Mouse (Mus musculus) kidney, postnatal 36 days (tissue): ENCODE measurements around the gene Fancf.
A peak's percentile ranks its signal among the peaks of the same experiment; 100 is the strongest.

Experiments used
- DNase-seq, 2 experiments: peaks; one replicate each; pipeline ENCODE4 v3.0.0; 2021 to 2022; ENCODE audit warnings: mixed read lengths in 2 of 2

Fancf gene

DNA sequence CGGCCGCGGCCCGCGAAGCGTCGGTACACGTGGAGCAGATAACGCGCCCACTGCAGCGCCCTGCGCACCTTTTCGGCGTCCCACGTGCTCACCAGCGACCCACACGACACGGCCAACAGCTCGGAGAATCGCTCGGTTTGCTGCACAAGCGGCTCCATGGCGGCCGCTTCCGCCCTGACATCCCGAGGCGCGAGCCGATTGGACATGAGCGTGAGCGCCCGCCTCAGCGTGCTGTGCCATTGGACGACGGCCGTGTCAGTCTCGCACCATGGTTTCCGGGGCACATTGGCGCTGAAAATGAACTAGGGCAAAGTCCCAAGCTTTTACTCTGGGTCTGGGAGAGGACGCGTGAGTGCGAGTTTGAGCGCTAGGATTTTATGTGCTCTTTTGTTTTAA lies at the start of gene Fancf:
Gene Fancf, minus strand, starts transcription at position 171 of the 396 bp plus-strand sequence.
- peak; percentile 98 for DNase-seq

DNA sequence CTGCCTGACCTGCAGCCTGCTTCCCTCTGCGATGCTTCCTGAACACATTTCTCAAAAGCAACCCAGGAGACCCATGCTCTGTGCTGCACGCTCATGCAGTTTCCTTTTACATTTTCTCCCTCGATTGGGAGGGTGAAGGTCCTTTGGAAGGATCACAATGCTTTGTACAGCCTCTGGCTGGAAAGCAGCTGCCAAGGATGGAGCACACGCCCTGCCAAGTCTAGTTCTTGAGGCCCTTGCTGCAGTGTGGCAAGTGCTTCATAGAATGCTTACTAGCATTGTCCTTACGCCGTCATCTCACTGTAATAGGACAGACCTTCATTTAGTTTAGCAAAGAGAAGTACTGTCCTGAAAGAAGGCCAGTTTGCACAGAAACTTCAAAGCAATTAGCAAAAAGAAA lies 37.0 kb upstream of the Fancf start:
- DNase-seq: no peak

DNA sequence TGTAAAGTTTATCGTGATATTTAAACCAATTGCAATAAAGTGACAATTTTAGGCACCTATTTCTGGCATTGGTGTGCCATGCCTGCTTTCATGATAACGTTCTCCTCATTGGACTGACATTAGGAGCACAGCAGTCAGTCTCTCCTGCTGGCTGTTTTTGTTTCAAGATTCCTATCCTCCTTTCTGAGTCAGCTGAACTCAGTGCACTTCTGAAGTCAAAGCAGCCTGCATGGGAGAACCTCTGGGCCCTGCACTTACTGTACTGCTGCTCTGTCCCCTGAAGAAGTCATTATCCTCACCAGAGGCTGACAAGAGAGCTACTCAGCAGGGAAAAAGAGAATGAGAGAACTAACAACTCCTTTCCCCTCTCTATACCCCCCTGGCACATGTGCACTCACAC lies 32.9 kb upstream of the Fancf start:
- no peak for DNase-seq

DNA sequence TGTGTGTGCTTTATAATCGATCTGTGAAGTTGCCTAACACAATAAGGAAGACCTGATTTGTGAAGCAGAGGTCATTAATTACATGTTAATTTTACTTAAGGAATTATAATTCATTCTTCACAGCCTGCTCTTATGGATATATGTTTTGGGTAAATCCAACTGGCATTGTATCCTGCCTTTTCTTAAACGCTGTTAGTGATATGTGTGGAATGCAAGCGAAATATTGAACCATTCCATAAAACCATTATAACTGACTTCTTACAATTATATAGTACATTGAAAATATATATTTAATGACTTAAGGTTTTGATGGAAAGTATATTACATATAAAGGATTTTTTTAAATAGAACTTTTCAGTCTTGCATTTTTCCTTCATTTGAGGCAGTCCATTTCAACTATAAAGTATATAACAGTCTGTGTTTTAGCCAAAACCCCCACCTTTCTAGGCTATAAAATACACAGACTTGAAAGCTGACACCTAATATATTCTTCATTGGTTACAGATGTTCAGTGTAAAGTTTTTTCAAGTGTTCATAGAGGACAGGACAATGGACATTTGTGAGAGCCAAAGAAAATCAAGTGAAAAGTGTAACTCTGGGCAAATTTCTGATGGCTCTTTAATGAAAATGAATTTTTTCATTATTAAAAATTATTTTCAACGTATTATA lies 32.2 kb upstream of the Fancf start:
- no peak for DNase-seq

DNA sequence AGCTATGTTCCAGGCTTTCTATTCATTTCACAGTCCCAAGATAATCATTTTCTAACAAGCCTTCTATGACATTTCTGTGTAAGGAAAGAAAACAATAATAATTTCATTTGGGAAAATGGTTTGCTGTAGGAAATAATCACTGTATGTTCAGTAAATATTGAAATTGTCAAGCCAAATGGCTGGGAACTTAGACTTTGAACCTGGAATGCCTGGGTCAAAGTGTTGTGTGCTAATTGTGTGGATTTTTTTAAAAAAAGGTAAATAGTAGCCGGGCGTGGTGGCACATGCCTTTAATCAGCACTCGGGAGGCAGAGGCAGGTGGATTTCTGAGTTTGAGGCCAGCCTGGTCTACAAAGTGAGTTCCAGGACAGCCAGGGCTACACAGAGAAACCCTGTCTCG lies 30.9 kb upstream of the Fancf start:
- no peak for DNase-seq

DNA sequence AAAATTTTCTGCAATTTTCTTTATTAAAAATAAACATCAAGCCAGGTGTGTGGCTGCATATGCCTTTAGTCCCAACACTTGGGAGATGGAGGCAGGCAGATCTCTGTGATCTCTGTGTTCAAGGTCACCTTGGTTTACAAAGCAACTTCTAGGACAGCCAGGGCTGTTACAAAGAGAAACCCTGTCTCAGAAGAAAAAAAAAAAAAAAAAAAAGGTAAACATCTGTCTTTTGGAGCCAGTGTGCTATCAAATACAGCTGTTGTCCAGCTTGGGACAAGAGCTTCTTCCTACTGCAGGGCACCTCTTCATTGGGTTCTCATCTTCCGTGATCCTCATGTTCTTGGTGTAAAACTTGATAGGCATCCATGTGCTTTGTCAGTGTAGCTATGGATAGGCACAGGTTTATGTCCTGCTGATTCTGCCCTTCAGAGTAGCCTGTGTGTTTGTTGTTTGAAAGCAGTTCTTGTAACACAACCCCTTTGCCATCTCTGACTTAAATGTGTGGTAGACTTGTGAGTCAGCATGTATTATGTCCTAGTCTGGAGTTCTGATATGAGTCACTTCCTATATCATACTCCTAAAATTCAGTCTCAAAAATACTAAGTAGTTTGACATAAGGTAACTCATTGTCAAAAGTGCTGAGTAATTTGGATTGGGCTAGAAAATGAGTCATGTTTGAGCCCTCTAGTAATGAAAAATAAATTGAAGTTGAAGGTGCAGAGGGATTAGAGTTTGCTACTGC lies 30.3 kb upstream of the Fancf start:
- no peak for DNase-seq

DNA sequence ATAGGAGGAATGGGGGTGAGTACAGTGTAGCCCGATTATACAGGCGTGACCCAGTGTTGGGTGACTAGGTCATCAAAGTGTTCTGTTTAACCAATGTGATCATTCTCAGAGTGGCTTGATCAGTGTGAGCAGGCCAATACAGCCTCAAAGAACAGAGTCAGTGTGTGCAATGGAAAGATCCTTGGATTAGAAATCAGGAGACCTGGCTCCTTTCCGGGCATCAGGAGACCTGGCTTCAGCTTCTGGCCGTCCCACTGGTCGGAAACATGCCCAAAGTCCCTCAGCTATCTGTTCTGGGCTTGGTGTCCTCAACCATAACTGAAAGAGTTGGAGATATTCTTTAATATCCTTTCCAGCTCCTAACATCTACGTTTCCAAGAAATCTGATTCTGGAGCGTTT lies 27.5 kb upstream of the Fancf start:
- DNase-seq: peak; percentile 40 to 58

DNA sequence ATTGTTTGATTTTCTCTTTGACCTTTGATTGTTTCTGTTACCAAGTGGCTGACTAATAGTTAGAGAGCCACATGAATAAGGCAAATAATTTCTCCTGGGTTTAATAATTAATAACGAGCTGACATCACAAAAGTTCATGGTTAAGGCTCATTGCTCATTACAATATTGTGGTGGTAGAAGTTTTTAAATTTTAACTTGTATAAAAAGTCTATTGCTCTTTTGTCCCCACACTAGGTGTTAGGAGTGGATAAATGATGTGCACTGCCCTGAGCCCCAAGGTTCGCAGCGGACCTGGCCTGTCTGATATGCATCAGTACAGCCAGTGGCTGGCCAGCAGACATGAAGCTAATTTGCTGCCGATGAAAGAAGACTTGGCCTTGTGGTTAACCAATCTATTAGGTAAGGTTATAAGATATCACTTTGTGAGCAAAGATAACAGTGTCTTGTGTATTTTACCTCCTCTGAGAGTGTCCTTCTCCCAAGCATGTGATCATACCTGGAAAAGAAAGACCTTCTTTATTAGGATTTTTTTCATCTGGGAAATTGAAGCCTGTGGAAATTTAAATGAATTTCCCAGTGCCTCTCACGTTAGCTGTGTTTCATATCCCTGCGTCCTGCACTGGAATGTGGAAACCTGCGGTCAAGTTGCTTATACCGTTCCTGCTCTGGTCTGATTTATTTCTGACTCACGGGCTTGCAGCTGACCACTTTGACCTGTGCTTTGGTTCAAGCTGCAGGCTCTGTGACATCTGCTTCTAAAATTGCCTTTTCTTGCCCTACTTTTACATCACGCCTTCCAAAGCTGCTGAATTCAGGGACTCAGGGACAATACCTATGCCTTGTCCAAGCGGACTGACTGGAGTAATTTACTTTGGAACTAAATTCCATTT lies 25.9 kb upstream of the Fancf start:
- DNase-seq: peak; percentile 75 to 78

DNA sequence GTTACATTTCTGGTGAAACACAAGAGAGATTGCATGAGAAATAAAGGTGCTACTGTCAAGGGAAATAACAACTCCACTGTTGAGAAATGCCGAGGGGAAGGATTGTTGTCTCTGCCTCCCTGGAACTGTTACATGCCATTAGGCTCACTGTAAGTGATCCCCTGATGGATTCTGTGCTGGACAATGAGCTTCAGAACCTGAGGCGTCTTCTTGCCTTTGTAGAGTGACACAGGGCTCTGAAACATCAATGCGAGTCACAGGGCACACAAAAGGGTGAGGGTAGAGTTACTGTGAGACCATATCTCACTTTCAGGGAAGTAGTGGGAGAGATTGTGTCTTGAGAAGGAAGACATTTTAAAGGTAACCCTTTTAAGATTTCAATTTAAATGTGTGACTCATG lies 23.3 kb upstream of the Fancf start:
- no peak for DNase-seq

DNA sequence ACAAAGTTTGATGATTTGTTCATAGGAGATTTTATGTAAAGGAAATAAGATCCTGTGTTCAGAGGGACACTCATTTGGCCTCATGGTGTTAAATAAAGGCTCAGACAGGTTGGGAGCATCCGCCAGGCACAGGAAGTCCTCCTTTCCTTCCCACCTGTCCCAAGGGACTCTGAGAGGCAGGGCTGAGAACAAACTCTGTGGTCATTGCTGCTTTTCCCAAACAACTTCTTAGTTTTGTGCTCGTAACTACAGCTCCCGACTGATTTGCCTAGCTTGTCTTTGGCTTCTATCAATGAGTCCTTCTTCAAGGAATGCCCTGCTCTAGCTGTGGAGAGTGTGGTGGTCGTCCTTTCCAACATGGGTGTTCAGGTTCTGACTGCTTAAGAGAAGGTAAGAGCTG lies 18.1 kb upstream of the Fancf start:
- no peak for DNase-seq

DNA sequence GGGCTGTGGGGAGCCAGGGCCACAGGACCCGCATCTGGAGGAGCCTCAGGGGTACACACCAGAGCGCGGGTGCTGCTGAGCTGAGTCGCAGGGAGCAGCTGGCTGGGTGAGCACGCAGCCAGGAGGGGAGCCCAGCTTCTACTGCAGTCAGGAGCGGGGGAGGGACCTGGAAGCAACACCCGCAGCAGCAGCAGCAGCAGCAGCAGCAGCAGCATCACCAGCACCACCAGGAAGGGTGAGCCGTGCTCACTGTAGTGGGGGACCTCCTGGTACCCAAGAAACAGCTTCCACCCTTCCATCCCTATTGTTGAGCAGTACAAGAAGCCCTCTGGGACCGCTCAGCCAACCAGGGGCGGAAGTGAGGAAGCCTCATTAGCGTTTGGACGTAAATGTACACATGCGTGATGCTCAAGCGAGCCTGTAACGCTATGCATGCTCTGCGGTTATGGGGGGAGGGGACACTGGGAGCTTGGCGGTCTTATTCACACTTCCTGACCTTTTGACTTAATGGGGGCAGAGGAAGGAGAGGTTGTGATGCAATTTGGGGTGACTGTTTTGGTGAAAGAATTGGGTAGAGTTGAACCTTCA lies 17.2 kb upstream of the Fancf start:
- DNase-seq: peak in 1 of 2 experiments; percentile 36

DNA sequence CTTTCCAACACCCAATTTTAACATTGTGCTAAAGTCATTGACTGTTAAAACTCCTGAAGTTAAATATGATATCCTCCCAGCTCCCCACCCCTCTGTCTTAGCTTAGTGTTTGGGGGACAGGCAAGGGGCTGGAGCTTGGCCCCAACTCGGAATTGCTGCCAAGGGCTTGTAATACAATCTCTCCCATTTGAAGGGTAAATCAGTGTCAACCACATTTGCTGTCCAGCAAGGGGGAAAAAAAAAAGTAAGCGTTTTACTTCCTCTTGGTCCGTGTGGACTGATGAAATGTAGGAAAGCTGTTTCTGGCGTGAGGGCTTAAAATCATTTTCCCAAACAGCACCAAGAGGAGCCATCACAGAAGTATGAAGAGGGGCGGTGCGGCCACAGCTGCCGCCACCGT lies 16.7 kb upstream of the Fancf start:
- DNase-seq: no peak

DNA sequence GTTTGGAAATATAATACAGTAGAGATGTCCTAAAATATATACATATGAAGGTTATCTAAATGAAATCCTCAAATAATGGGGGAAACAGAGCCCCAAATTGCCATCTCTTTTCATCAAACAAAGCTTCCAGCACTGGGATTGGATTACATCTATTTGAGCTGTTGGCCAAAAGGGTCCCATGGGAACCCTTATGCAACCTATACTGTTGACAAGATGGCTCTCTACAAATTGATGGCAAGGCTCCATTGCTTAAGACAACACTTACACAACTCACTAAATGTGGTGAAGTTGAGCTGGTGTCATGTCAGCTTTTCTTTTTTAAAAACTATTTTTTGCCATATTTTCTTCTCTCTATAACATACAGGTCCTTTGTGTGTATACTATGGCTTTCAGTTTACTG lies 14.2 kb upstream of the Fancf start:
- DNase-seq: no peak

DNA sequence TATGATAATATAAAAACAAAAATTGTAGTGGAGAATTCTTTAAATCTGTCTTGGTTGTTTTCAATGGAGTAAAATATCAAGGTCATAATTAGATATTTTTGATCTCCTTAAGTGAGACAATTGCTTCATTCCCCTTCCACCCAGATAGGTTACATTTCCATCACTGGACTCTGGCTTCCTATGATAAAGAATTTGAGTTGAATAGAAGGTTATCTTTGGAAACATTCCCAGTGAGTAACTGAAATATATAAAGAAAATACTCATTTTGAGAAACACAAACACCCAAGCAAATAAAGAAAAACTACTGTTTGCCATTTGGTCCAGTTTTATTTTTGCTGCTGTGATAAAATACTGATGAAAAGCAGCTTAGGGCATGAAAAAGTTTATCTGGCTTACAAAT lies 10.5 kb upstream of the Fancf start:
- no peak for DNase-seq

DNA sequence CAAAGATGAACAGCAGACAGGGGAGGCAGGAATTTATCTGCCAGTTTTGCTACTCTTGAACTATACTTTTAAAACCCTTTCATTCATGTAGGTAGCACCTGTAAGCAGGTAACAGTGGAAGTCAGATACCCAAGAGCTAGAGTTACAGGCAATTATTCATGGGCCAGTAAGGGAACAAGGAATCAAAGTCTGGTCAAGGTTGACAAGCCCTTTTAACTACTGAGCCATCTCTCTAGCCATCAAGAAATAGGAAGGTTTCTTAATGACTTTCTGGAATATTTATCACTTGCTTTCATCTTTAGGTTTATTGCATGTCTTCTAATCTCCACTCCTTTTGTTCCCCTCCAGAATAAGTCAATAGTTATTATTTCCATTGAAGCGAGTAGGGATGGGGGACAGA lies 10.0 kb upstream of the Fancf start:
- no peak for DNase-seq

DNA sequence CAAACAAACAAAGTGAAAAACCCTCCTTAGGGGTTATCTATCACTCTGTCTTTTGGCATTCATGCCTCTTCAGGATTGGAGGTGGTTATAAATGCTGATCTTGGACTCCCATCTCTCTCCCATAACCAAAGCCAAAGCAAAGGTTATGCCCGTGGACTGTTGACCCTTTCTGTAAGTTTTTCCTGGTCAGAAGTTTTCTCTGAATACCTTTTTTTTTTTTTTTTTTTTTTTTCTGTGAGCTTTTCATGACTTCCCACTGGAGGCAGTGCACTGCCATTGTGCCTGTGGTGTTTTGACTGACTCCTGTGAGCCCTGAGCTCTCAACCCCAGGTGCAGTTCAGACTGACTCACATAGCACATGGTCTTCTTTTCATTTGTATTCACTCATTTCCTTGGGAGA lies 5.9 kb upstream of the Fancf start:
- peak in 1 of 2 experiments; percentile 15 for DNase-seq

DNA sequence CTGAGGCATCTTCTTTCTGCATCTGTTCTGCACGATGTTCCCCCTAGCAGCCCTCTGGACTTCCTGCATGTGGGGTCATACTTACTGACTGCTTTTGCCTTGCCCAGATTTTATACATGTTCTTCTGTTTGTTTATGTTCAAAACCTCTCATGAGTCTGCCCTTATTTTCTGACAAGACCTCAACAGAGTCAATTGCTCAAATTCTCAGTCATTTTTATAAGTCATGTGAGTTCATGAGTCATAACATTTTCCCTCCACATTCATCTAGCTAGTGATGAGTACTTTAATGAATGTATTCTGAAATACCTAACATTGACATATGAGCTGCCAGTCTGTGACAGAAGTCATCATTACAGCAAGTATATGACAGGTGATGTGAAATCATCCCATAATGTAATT lies 3.3 kb upstream of the Fancf start:
- DNase-seq: no peak

DNA sequence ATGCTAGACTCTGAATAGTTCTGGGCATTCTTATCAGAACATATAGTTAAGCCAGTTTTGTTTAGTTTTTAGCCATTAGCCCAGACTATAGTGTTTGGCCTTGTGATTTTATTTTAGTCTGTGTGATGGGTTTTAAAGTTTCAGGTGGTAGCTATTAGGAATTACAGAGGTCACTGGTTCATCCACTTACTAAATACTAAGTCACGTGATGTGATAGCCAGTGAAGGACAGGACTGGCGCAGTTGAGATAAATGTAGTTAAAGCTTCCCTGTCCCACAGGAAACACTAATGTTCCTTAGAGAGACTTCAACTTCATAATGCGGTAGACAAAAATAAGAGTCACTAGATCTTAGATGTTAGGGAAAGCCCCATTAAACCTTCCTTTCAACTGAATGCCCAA lies 775 bp upstream of the Fancf start:
- no peak for DNase-seq

DNA sequence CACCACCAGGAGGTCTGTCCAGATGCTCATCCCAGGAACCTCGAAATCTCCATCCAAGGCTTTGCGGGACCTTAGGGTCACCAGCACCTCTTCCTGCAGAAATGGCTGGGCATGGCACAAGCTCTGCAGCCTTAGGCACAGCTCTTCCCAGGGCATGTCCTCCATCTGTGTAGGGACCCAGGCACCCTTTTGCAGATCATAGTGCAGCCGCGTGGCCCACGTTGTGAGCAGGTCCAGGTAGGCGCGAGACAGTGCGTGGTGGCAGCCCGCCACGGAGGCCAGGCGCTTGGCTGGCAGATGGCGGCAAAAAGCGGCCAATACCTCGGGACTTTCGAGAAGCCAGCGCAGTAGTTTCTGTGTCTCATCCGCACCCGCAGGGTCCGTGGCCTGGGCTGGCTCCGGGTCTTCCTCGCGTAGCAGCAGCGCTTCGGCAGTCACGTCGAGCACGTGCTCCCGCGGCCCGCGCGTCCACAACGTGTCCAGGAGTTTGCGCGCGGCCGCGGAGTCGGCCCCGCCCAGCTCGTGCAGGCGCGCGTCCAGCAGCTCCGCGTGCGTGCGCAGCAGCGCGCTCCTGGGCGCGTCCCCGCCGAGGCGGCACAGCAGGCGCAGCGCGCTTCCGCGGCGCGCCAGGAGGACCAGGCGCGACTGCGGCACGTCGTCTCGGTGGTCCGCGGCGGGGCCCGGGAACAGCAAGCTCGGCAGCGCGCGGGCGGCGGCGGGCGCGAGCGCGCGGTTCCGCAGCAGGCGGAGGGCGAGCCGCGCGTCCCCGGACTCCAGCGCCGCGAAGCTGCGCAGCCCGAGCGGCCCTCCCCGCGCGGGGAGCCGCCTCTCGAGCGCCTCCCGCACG lies 594 bp downstream of the Fancf start, which contains the start of gene Gas2:
Gene Gas2, plus strand, starts transcription at position 766 of the 847 bp plus-strand sequence.
- peak; percentile 87 to 94 for DNase-seq

DNA sequence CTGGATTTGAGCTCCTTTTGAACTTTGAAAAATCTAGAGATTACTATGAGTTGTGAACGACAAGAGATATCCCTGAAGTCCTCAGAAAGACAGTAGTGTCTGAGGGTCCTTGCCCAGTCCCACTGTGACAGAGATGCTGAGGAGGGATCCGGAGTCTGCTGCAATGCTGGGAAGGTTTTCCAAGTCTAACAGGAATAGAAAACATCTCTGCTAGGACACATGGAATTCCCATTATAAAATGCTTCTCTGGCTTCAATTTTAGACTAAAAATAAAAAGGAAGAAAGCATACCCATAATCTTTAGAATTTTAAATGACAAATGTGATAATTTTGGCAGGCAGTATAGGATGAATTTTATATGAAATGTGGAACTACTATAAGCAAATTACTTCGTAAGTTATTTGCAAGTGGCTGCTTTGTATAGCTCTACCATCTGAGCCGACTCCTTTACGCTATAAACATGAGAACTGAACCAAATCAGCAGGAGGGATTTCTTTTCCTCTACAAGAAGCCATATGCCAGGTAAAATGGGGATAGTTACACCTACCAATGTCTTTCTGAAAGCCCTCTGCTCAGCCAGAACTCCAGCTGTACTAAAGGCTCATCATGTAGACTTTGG lies 10.1 kb downstream of the Fancf start:
- no peak for DNase-seq

DNA sequence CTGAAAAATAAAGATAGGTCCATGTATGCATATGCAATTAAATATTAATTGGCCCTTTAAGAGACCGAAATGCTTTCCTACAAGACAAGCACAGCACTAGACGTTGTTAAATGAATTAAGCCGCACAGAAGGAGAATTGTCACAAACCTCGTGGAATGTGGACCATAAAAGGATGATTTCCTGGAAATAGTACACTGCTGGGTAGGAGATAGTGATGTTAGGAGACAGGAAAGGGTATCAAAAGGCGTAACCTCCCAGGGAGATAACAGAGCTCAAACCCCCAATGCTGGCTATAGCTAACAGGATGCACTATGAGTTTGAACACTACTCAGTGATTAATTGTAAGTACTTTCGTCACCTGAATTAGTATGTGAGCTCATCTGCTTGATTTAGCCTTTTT lies 11.2 kb downstream of the Fancf start:
- DNase-seq: no peak

DNA sequence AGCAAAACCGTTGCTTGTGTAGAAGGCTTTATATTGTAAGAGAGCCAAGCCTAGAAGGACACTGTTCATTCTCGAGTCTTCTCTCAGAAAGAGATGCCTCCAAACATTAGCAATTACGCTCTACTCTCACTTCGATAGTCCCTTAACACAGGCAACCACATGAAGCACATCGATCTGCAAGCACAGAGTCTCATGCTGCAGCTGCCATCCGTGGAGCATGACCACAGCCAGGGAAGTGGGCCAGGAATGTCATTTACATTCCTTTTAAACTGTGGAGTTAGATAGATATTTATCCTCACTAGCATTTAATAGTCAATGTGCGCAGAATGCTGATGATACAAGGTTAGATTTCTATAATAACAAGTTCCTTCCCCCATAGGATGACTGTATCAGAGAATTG lies 21.6 kb downstream of the Fancf start:
- no peak for DNase-seq
